Mouse (Mus musculus): Measurements from ENCODE around the gene Cd46.

DNA sequence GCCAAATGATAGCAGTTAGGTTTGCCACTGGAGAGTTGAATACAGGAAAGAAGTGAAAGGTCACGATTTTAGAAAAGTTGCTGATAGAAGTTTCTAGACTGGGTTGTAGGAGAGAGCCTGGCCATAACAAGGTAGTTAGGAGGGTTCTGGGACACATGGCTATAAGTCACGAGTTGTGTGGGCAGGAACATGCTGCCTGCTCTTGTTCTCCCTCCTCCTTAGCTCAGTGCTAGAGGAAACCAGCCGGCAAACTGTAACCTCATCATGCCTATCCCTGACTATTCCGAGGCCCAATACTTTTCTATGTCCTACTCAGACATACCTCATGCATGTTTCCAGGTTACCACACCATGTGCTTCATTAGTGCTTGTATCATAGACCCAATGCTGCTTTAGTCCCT is 88.7 kb downstream of the Cd46 start:
- no peak for TF ChIP-seq CTCF (IDR thresholded peaks at IDR 0.05; ENCODE audit: low read depth)
- TF ChIP-seq EP300 (optimal IDR thresholded peaks at IDR 0.05), result no peak

Data from stomach, postnatal 0 days (tissue).